Mouse (Mus musculus): ENCODE measurements around the gene Macf1.

- TF ChIP-seq POLR2A (IDR thresholded peaks at IDR 0.05; ENCODE audit: low read depth, low read length) (no peak), CTCF (IDR thresholded peaks at IDR 0.05; ENCODE audit: borderline replicate concordance, insufficient read depth, low read length) (no peak)
These were observed 92.1 kb downstream of the Macf1 start for GRCm38 (mm10) chr4:123592046-123592445.

Measured in embryonic fibroblast, embryonic 13.5 days (primary cell).